Mouse (Mus musculus): ENCODE results near the gene Socs2. TPM values are rescaled to one million over a fixed set of nuclear protein-coding genes. Genes with fewer than 3 reads are reported as not detected.

The Socs2 gene
- total and polyA plus RNA-seq, 3 experiments: 16.5 to 24.9 TPM; not detected in 1

DNA sequence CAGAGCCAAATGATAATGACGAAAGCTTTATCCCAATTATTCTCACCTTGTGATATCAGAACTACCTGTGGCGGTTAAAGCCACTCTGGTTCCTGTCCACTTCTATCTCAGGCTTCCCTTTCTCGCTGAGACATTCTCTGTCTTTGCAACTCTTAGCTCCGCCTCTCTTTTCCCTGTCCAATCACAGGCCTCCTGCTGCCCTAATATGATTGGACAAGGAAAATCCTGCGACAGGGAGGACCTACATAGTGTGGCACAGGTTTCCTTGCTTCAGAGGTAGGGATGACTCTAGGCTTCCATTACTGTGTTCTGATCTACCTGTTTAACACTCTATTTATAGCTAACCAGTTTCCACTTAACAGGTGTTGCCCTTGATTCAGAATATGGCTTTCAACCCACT is 36.3 kb upstream of the Socs2 start:
- DNase-seq (ENCODE audit: low read depth, low spot score): peak; percentile 43
- Histone ChIP-seq H3K27ac (ENCODE audit: control insufficient read depth, low read depth, low read length) (no peak overlapping the region), H3K36me3 (ENCODE audit: control insufficient read depth in 1 of 2, insufficient read depth in 2 of 2, low read length in 2 of 2) (peaks cover 0 to 4% of the 10 kb centered on the region in 2 experiments; a peak in 2 of 4 replicates), H3K27me3 (ENCODE audit: control insufficient read depth in 1 of 2, insufficient read depth in 2 of 2, low read length in 2 of 2) (no peaks in the 10 kb centered on the region), H3K4me3 (ENCODE audit: control insufficient read depth in 1 of 2, insufficient read depth in 1 of 2, low read depth in 2 of 2, low read length in 2 of 2) (no peak overlapping the region), H3K79me2 (ENCODE audit: control insufficient read depth, insufficient read depth, low read length, poor library complexity) (no peaks in the 10 kb centered on the region), H3K9ac (ENCODE audit: control insufficient read depth, low read depth, low read length, poor library complexity, severe bottlenecking) (no peak overlapping the region), H3K9me3 (replicated peaks; ENCODE audit: insufficient read depth, low read length) (no peaks in the 10 kb centered on the region), H3K4me1 (ENCODE audit: control insufficient read depth in 1 of 2, insufficient read depth in 2 of 2, low read length in 2 of 2) (peaks cover 0 to 23% of the 10 kb centered on the region in 2 experiments; a peak in 2 of 4 replicates)
- TF ChIP-seq SIN3A (IDR thresholded peaks at IDR 0.05; ENCODE audit: low read length) (no peak), USF1 (IDR thresholded peaks at IDR 0.05; ENCODE audit: low read depth, low read length) (no peak), ZKSCAN1 (IDR thresholded peaks at IDR 0.05; ENCODE audit: low read depth, low read length) (no peak), POLR2A (IDR thresholded peaks at IDR 0.05; ENCODE audit: control insufficient read depth in 1 of 2, insufficient read depth in 1 of 2, low read depth in 1 of 2, low read length in 2 of 2, poor library complexity in 1 of 2) (no peak), MXI1 (IDR thresholded peaks at IDR 0.05; ENCODE audit: low read depth, low read length) (no peak), MYB (IDR thresholded peaks at IDR 0.05; ENCODE audit: low read depth, low read length) (no peak), ETS1 (IDR thresholded peaks at IDR 0.05; ENCODE audit: low read depth, low read length) (no peak), SMC3 (IDR thresholded peaks at IDR 0.05; ENCODE audit: low read depth, low read length) (no peak), TCF12 (IDR thresholded peaks at IDR 0.05; ENCODE audit: low read depth, low read length) (no peak), TAL1 (IDR thresholded peaks at IDR 0.05; ENCODE audit: low read length) (no peak), MAZ (IDR thresholded peaks at IDR 0.05; ENCODE audit: low read depth, low read length) (no peak), KAT2A (conservative IDR thresholded peaks at IDR 0.05; ENCODE audit: low read depth, low read length) (no peak), USF2 (IDR thresholded peaks at IDR 0.05; ENCODE audit: borderline replicate concordance in 1 of 2, insufficient read depth in 1 of 2, low read depth in 1 of 2, low read length in 2 of 2) (no peak), CTCF (IDR thresholded peaks at IDR 0.05 in 2 of 3, conservative IDR thresholded peaks at IDR 0.05 in 1 of 3; ENCODE audit: control insufficient read depth in 1 of 3, insufficient read depth in 1 of 3, low read depth in 2 of 3, low read length in 3 of 3, poor library complexity in 1 of 3, severe bottlenecking in 1 of 3) (no peak), GATA1 (IDR thresholded peaks at IDR 0.05; ENCODE audit: low read depth, low read length) (no peak)

DNA sequence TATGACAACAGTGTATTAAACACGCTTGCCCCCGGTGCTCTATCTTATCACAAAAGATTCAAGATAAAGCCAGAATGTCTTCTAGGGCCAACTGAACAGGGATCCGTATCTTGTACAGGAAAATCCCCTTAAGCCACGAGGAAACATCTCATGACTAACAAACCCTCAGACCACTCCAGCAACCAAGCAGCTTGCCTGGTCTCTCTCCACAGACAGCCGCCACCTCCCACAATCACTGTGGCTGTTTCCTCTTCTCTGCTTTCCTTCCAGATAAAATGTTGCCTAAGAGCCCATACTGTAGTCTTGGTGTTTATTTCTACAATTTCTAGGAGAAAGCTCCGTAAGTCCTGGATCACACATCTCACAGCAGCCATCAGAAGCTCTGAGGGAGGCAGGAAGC is 32.1 kb upstream of the Socs2 start:
- H3K79me2 ChIP-seq (ENCODE audit: control insufficient read depth, insufficient read depth, low read length, poor library complexity): no peaks in the 10 kb centered on the region
- H3K27me3 ChIP-seq (ENCODE audit: control insufficient read depth in 1 of 2, insufficient read depth in 2 of 2, low read length in 2 of 2): no peaks in the 10 kb centered on the region
- DNase-seq (ENCODE audit: low read depth, low spot score): no peak
- no peak overlapping the region for H3K9ac ChIP-seq (ENCODE audit: control insufficient read depth, low read depth, low read length, poor library complexity, severe bottlenecking)
- H3K36me3 ChIP-seq (ENCODE audit: control insufficient read depth in 1 of 2, insufficient read depth in 2 of 2, low read length in 2 of 2): peaks cover 0 to 5% of the 10 kb centered on the region in 2 experiments; a peak in 2 of 4 replicates
- no peak overlapping the region for H3K4me3 ChIP-seq (ENCODE audit: control insufficient read depth in 1 of 2, insufficient read depth in 1 of 2, low read depth in 2 of 2, low read length in 2 of 2)
- H3K9me3 ChIP-seq (replicated peaks; ENCODE audit: insufficient read depth, low read length): no peaks in the 10 kb centered on the region
- TF ChIP-seq GATA1 (IDR thresholded peaks at IDR 0.05; ENCODE audit: low read depth, low read length) (0 out of 2 replicates have a peak, but pooled peaks have one; percentile 39), MXI1 (IDR thresholded peaks at IDR 0.05; ENCODE audit: low read depth, low read length) (no peak)
- H3K4me1 ChIP-seq (ENCODE audit: control insufficient read depth in 1 of 2, insufficient read depth in 2 of 2, low read length in 2 of 2): peaks cover 0 to 20% of the 10 kb centered on the region in 2 experiments; a peak in 2 of 4 replicates
- no peak overlapping the region for H3K27ac ChIP-seq (ENCODE audit: control insufficient read depth, low read depth, low read length)

DNA sequence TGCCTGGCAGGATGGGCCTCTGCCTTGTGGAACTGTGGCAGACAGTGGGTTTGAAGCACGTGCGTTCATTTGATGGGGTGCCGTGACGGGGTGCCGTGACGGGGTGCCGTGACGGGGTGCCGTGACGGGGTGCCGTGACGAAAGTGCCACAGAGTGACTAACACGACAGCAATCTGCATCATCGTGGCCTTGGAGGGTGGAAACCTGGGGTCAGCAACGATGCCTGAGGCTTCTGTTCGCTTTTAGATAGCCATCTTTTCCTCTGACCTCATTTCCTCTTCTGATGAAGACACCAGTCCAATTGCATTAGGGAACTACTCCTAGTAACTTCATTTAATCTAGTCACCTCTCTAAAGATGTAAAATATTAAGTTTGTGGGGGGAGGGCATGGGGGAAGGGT is 31.0 kb upstream of the Socs2 start:
- Histone ChIP-seq H3K27me3 (ENCODE audit: control insufficient read depth in 1 of 2, insufficient read depth in 2 of 2, low read length in 2 of 2) (no peaks in the 10 kb centered on the region), H3K9me3 (replicated peaks; ENCODE audit: insufficient read depth, low read length) (no peaks in the 10 kb centered on the region), H3K4me1 (ENCODE audit: control insufficient read depth in 1 of 2, insufficient read depth in 2 of 2, low read length in 2 of 2) (peaks cover 0 to 20% of the 10 kb centered on the region in 2 experiments; a peak in 2 of 4 replicates), H3K9ac (ENCODE audit: control insufficient read depth, low read depth, low read length, poor library complexity, severe bottlenecking) (no peak overlapping the region), H3K79me2 (ENCODE audit: control insufficient read depth, insufficient read depth, low read length, poor library complexity) (no peaks in the 10 kb centered on the region), H3K27ac (ENCODE audit: control insufficient read depth, low read depth, low read length) (no peak overlapping the region), H3K4me3 (ENCODE audit: control insufficient read depth in 1 of 2, insufficient read depth in 1 of 2, low read depth in 2 of 2, low read length in 2 of 2) (no peak overlapping the region), H3K36me3 (ENCODE audit: control insufficient read depth in 1 of 2, insufficient read depth in 2 of 2, low read length in 2 of 2) (peaks cover 0 to 5% of the 10 kb centered on the region in 2 experiments; a peak in 2 of 4 replicates)
- no peak for DNase-seq (ENCODE audit: low read depth, low spot score)
- TF ChIP-seq MYB (IDR thresholded peaks at IDR 0.05; ENCODE audit: low read depth, low read length): no peak
- TF ChIP-seq NRF1 (IDR thresholded peaks at IDR 0.05; ENCODE audit: insufficient read depth, low read depth, low read length, poor library complexity, severe bottlenecking): no peak
- TF ChIP-seq E2F4 (IDR thresholded peaks at IDR 0.05; ENCODE audit: borderline replicate concordance, low read depth, low read length): no peak
- TF ChIP-seq ZMIZ1 (IDR thresholded peaks at IDR 0.05; ENCODE audit: low read depth, low read length): no peak
- TF ChIP-seq RCOR1 (IDR thresholded peaks at IDR 0.05; ENCODE audit: low read depth, low read length): no peak
- no peak for TF ChIP-seq ETS1 (IDR thresholded peaks at IDR 0.05; ENCODE audit: low read depth, low read length)
- no peak for TF ChIP-seq ZKSCAN1 (IDR thresholded peaks at IDR 0.05; ENCODE audit: low read depth, low read length)
- TF ChIP-seq HCFC1 (IDR thresholded peaks at IDR 0.05; ENCODE audit: low read depth, low read length): no peak
- TF ChIP-seq GABPA (IDR thresholded peaks at IDR 0.05; ENCODE audit: low read depth, low read length): no peak
- no peak for TF ChIP-seq ZNF384 (IDR thresholded peaks at IDR 0.05; ENCODE audit: low read depth, low read length)
- TF ChIP-seq POLR2AphosphoS5 (IDR thresholded peaks at IDR 0.05; ENCODE audit: borderline replicate concordance, low read depth, low read length): no peak
- TF ChIP-seq MAZ (IDR thresholded peaks at IDR 0.05; ENCODE audit: low read depth, low read length): no peak
- TF ChIP-seq MXI1 (IDR thresholded peaks at IDR 0.05; ENCODE audit: low read depth, low read length): no peak
- TF ChIP-seq SIN3A (IDR thresholded peaks at IDR 0.05; ENCODE audit: low read length): no peak
- TF ChIP-seq MAFK (IDR thresholded peaks at IDR 0.05; ENCODE audit: borderline replicate concordance, low read depth, low read length): no peak
- TF ChIP-seq CHD1 (IDR thresholded peaks at IDR 0.05; ENCODE audit: low read depth, low read length): no peak

Measured in MEL (cell line).